Mouse (Mus musculus): Measurements from ENCODE around the gene Fam172a. TPM values are rescaled to one million over a fixed set of nuclear protein-coding genes. Genes with fewer than 3 reads are reported as not detected.
"Not testable (repeated sequence)": the region's sequence is repeated elsewhere in the genome, so short reads cannot be mapped to it uniquely, and the experiment has no call there.

Gene Fam172a
- 19.2 and 19.9 TPM in 2 replicates for polyA plus RNA-seq (2012; rRNA removed)

- not testable (repeated sequence) for DNase-seq (ENCODE audit: extremely low spot score in 1 of 2, low spot score in 1 of 2)
Measured at GRCm38 (mm10) chr13:77701733-77702132, at the start of gene Fam172a. Gene Fam172a, plus strand, starts transcription at chr13:77702033.

- DNase-seq (ENCODE audit: extremely low spot score in 1 of 2, low spot score in 1 of 2) = no peak
Measured at GRCm38 (mm10) chr13:77688651-77689050, 13.2 kb upstream of the Fam172a start.

GRCm38 (mm10) chr13:77708514-77709013, 6.7 kb downstream of the Fam172a start:
- DNase-seq (ENCODE audit: extremely low spot score in 1 of 2, low spot score in 1 of 2) = peak; percentile 86 to 96

- DNase-seq (ENCODE audit: extremely low spot score in 1 of 2, low spot score in 1 of 2) = no peak
Measured at GRCm38 (mm10) chr13:77717499-77717898, 15.7 kb downstream of the Fam172a start.

GRCm38 (mm10) chr13:77742822-77743221, 41.0 kb downstream of the Fam172a start:
- no peak for DNase-seq (ENCODE audit: extremely low spot score in 1 of 2, low spot score in 1 of 2)

- no peak for DNase-seq (ENCODE audit: extremely low spot score in 1 of 2, low spot score in 1 of 2)
Measured at GRCm38 (mm10) chr13:77777606-77778005, 75.8 kb downstream of the Fam172a start.

GRCm38 (mm10) chr13:77807341-77807740, 105.5 kb downstream of the Fam172a start:
- DNase-seq (ENCODE audit: extremely low spot score in 1 of 2, low spot score in 1 of 2) = not testable (repeated sequence)

GRCm38 (mm10) chr13:77810449-77810848, 108.6 kb downstream of the Fam172a start:
- no peak for DNase-seq (ENCODE audit: extremely low spot score in 1 of 2, low spot score in 1 of 2)

GRCm38 (mm10) chr13:77826138-77826537, 124.3 kb downstream of the Fam172a start:
- no peak for DNase-seq (ENCODE audit: extremely low spot score in 1 of 2, low spot score in 1 of 2)

GRCm38 (mm10) chr13:77843017-77843654, 141.3 kb downstream of the Fam172a start:
- DNase-seq (ENCODE audit: extremely low spot score in 1 of 2, low spot score in 1 of 2) = no peak

- no peak for DNase-seq (ENCODE audit: extremely low spot score in 1 of 2, low spot score in 1 of 2)
Measured at GRCm38 (mm10) chr13:77848868-77849267, 147.0 kb downstream of the Fam172a start.

- peak in 1 of 2 experiments; percentile 32 for DNase-seq (ENCODE audit: extremely low spot score in 1 of 2, low spot score in 1 of 2)
Measured at GRCm38 (mm10) chr13:77864804-77865203, 163.0 kb downstream of the Fam172a start.

- DNase-seq (ENCODE audit: extremely low spot score in 1 of 2, low spot score in 1 of 2) = no peak
Measured at GRCm38 (mm10) chr13:77868314-77868713, 166.5 kb downstream of the Fam172a start.

- DNase-seq (ENCODE audit: extremely low spot score in 1 of 2, low spot score in 1 of 2) = no peak
Measured at GRCm38 (mm10) chr13:77878120-77878519, 176.3 kb downstream of the Fam172a start.

- DNase-seq (ENCODE audit: extremely low spot score in 1 of 2, low spot score in 1 of 2) = no peak
Measured at GRCm38 (mm10) chr13:77878545-77878944, 176.7 kb downstream of the Fam172a start.

- DNase-seq (ENCODE audit: extremely low spot score in 1 of 2, low spot score in 1 of 2) = no peak
Measured at GRCm38 (mm10) chr13:77897619-77898018, 195.8 kb downstream of the Fam172a start.

GRCm38 (mm10) chr13:77898066-77898796, 196.4 kb downstream of the Fam172a start:
- no peak for DNase-seq (ENCODE audit: extremely low spot score in 1 of 2, low spot score in 1 of 2)

GRCm38 (mm10) chr13:77899725-77900124, 197.9 kb downstream of the Fam172a start:
- DNase-seq (ENCODE audit: extremely low spot score in 1 of 2, low spot score in 1 of 2) = no peak

- DNase-seq (ENCODE audit: extremely low spot score in 1 of 2, low spot score in 1 of 2) = no peak
Measured at GRCm38 (mm10) chr13:77900843-77901242, 199.0 kb downstream of the Fam172a start.

GRCm38 (mm10) chr13:77909184-77909583, 207.4 kb downstream of the Fam172a start:
- DNase-seq (ENCODE audit: extremely low spot score in 1 of 2, low spot score in 1 of 2) = no peak

- no peak for DNase-seq (ENCODE audit: extremely low spot score in 1 of 2, low spot score in 1 of 2)
Measured at GRCm38 (mm10) chr13:77922834-77923233, 221.0 kb downstream of the Fam172a start.

- no peak for DNase-seq (ENCODE audit: extremely low spot score in 1 of 2, low spot score in 1 of 2)
Measured at GRCm38 (mm10) chr13:77957611-77958010, 255.8 kb downstream of the Fam172a start.

All from frontal cortex, adult 2 months (tissue).